Mouse (Mus musculus) kidney, adult 2 months (tissue): ENCODE data around the gene Slfn5.

Experiments used
- CTCF ChIP-seq: fragments of 200-500 bp; conservative IDR thresholded peaks from 2 replicates; pipeline ENCODE4 v1.5.1; 2011; ENCODE audit warnings: low read depth, mild to moderate bottlenecking, control low read depth, low read length, moderate library complexity, mixed read lengths; ENCODE audit not compliant: insufficient read depth, insufficient read length
- POLR2A ChIP-seq: fragments of 200-500 bp; IDR thresholded peaks from one replicate; pipeline ENCODE4 v1.6.1; 2011; ENCODE audit warnings: low read depth, low read length, control low read depth

GRCm38 (mm10) chr11:82901606-82902310 lies 49.4 kb upstream of the Slfn5 start:
- TF ChIP-seq CTCF (no peak), POLR2A (no peak)
